Mouse (Mus musculus) ovary, adult 2 months (tissue): ENCODE results near the gene 4930572O03Rik. TPM values are rescaled to one million over a fixed set of nuclear protein-coding genes. Genes with fewer than 3 reads are reported as not detected.

Source experiments
- polyA plus RNA-seq: library from polyadenylated mRNA; depleted of rRNA; stranded (reverse); fragments of >200 nt; gene quantifications from 2 replicates; pipeline ENCODE4 v1.2.3, GENCODE M21; 2012; rRNA removed

The 4930572O03Rik gene
- not detected in 2 replicates for polyA plus RNA-seq

DNA sequence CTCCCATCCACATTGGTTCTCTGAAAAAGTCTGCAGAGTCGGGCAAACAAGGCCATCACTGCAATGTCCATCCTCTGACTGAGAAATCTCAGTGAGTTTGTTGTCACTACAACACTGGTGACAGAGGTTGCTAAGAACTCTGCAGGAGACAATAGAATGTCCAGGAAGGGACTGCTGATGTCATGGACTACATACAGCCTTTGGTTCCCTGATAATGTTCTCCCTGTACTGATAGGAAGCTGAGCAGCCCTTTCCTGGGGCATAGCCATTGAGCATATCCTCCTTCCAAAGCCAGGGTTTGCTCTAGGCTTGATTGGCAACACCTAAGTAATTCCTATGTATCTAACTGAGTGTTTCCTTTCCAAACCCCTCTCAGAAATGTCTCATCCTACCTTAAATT lies at the start of gene 4930572O03Rik:
Gene 4930572O03Rik, minus strand, starts transcription at position 101 of the 400 bp plus-strand sequence.

DNA sequence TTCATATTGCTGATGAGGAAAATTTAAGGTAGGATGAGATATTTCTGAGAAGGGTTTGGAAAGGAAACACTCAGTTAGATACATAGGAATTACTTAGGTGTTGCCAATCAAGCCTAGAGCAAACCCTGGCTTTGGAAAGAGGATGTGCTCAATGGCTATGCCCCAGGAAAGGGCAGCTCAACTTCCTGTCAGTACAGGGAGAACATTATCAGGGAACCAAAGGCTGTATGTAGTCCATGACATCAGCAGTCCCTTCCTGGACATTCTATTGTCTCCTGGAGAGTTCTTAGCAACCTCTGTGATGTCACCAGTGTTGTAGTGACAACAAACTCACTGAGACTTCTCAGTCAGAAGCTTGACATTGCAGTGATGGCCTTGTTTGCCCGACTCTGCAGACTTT lies 38.1 kb downstream of the 4930572O03Rik start, which contains the start of gene Speer4d:
Gene Speer4d, plus strand, starts transcription at position 301 of the 400 bp plus-strand sequence.

Other genes starting within 250 kb of the 4930572O03Rik start
- 0.63 and 1.1 TPM in 2 replicates for gene Gm21149, start 180.5 kb downstream of the 4930572O03Rik start, polyA plus RNA-seq
- gene Gm21190, start 127.8 kb downstream of the 4930572O03Rik start, polyA plus RNA-seq, result 0.27 and 0.35 TPM in 2 replicates
- 0.14 TPM in 1 of 2 replicates, not detected in the other for gene Gm21083, start 79.7 kb downstream of the 4930572O03Rik start, polyA plus RNA-seq
- gene Speer4d, start 38.0 kb downstream of the 4930572O03Rik start, polyA plus RNA-seq, result not detected in 2 replicates
- gene Speer4c, start 57.2 kb upstream of the 4930572O03Rik start, polyA plus RNA-seq, result 0.54 and 0.68 TPM in 2 replicates